Mouse (Mus musculus): ENCODE measurements around the gene Isy1. TPM values are rescaled to one million over a fixed set of nuclear protein-coding genes. Genes with fewer than 3 reads are reported as not detected.

The Isy1 gene
- polyA plus RNA-seq, 1 experiment from 2014 or later, result 21.4 TPM

GRCm38 (mm10) chr6:87841635-87842034, 3.0 kb upstream of the Isy1 start:
- Histone ChIP-seq H3K27ac (ENCODE audit: low read length) (no peak overlapping the region), H3K36me3 (ENCODE audit: insufficient read depth, low read length) (peaks cover 25% of the 10 kb centered on the region), H3K4me3 (ENCODE audit: low read depth, low read length) (no peak overlapping the region), H3K4me1 (ENCODE audit: insufficient read depth, low read depth, low read length) (no peaks in the 10 kb centered on the region), H3K9ac (replicated peaks; ENCODE audit: low read depth) (no peak overlapping the region), H3K9me3 (ENCODE audit: low read length) (no peaks in the 10 kb centered on the region), H3K4me2 (replicated peaks; ENCODE audit: low read depth, low read length) (no peak overlapping the region), H3K27me3 (replicated peaks; ENCODE audit: insufficient read depth, low read length) (no peaks in the 10 kb centered on the region)
- TF ChIP-seq EP300 (IDR thresholded peaks at IDR 0.05) (no peak), CTCF (IDR thresholded peaks at IDR 0.05) (no peak)
- 76% methylated on average over 8 of the region's 8 CpGs for WGBS
- DNase-seq (ENCODE audit: low spot score) (no peak), ATAC-seq (no peak)

DNA sequence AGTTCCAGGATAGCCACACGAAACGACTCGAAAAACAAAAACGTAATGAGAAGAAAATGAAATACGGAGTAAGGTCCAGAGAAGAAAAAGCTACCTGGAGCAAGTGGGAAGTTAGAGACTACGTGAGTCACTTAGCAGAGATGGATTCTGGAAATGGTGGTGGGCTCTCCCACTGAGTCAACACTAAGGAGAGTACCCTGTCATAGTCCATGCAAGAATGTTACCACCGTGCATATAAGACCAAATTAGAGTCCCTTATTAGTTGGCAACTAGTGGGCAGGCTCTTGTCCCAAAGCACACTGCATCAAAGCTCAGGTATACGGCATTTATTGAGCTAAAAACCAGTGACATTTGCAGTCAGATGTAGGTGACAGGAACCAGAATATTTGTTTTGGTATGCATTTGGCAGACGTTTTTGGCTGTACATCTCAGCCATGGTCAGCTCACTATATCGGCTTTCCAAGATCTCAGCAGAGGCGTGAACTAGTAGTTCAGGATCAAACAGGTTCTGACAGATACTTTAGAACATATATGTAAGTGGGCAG, 1.3 kb upstream of the Isy1 start:
- TF ChIP-seq CTCF (IDR thresholded peaks at IDR 0.05) (no peak), EP300 (IDR thresholded peaks at IDR 0.05) (no peak)
- Histone ChIP-seq H3K4me1 (ENCODE audit: insufficient read depth, low read depth, low read length) (no peaks in the 10 kb centered on the region), H3K9me3 (ENCODE audit: low read length) (no peaks in the 10 kb centered on the region), H3K9ac (replicated peaks; ENCODE audit: low read depth) (no peak overlapping the region), H3K27me3 (replicated peaks; ENCODE audit: insufficient read depth, low read length) (no peaks in the 10 kb centered on the region), H3K4me2 (replicated peaks; ENCODE audit: low read depth, low read length) (no peak overlapping the region), H3K36me3 (ENCODE audit: insufficient read depth, low read length) (peaks cover 19% of the 10 kb centered on the region), H3K4me3 (ENCODE audit: low read depth, low read length) (no peak overlapping the region), H3K27ac (ENCODE audit: low read length) (no peak overlapping the region)
- DNase-seq (ENCODE audit: low spot score) (no peak), ATAC-seq (no peak)
- 51% methylated on average over 11 of the region's 11 CpGs for WGBS

DNA sequence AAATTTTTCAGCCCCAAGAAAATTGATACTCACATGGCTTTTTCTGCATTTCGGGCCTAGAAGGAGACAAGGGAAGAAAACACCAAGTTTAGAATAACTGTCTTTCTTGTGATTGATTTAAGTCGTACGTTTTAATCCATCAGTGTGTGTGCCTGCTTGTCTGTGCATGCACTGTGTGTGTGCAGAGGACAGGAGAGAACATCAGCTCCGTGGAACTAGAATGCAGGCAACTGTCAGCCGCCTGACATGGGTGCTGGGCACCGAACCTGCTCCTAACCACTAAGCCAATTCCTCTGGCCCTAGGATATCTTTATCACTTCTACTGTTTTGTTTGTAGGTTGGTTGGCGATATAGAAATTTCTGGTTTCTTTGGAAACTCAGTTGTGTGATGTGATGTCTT, 2.9 kb downstream of the Isy1 start, which contains the start of gene Gm45140:
TSS of gene Gm45140 (minus strand) at position 101 of the 400 bp plus-strand sequence.
- Histone ChIP-seq H3K9me3 (ENCODE audit: low read length) (no peaks in the 10 kb centered on the region), H3K4me2 (replicated peaks; ENCODE audit: low read depth, low read length) (no peak within 1 kb of the TSS), H3K36me3 (ENCODE audit: insufficient read depth, low read length) (peaks cover 6% of the 10 kb centered on the region), H3K27me3 (replicated peaks; ENCODE audit: insufficient read depth, low read length) (no peaks in the 10 kb centered on the region), H3K9ac (replicated peaks; ENCODE audit: low read depth) (no peak within 1 kb of the TSS), H3K27ac (ENCODE audit: low read length) (no peak within 1 kb of the TSS), H3K4me1 (ENCODE audit: insufficient read depth, low read depth, low read length) (no peaks in the 10 kb centered on the region), H3K4me3 (ENCODE audit: low read depth, low read length) (no peak within 1 kb of the TSS)
- WGBS, result 89% methylated on average over 7 of the region's 7 CpGs
- ATAC-seq (no peak), DNase-seq (ENCODE audit: low spot score) (no peak)
- TF ChIP-seq EP300 (IDR thresholded peaks at IDR 0.05) (no peak), CTCF (IDR thresholded peaks at IDR 0.05) (no peak)

GRCm38 (mm10) chr6:87820366-87820765, 18.2 kb downstream of the Isy1 start:
- H3K9me3 ChIP-seq (ENCODE audit: low read length), result no peaks in the 10 kb centered on the region
- TF ChIP-seq EP300 (IDR thresholded peaks at IDR 0.05) (no peak), CTCF (IDR thresholded peaks at IDR 0.05) (no peak)
- ATAC-seq (no peak), DNase-seq (ENCODE audit: low spot score) (no peak)
- H3K27ac ChIP-seq (ENCODE audit: low read length), result no peak overlapping the region
- H3K27me3 ChIP-seq (replicated peaks; ENCODE audit: insufficient read depth, low read length), result no peaks in the 10 kb centered on the region
- H3K4me2 ChIP-seq (replicated peaks; ENCODE audit: low read depth, low read length), result no peak overlapping the region
- WGBS, result 100% methylated on average over 2 of the region's 2 CpGs
- no peak overlapping the region for H3K9ac ChIP-seq (replicated peaks; ENCODE audit: low read depth)
- peaks cover 35% of the 10 kb centered on the region for H3K36me3 ChIP-seq (ENCODE audit: insufficient read depth, low read length)
- H3K4me3 ChIP-seq (ENCODE audit: low read depth, low read length), result no peak overlapping the region
- H3K4me1 ChIP-seq (ENCODE audit: insufficient read depth, low read depth, low read length), result no peaks in the 10 kb centered on the region

DNA sequence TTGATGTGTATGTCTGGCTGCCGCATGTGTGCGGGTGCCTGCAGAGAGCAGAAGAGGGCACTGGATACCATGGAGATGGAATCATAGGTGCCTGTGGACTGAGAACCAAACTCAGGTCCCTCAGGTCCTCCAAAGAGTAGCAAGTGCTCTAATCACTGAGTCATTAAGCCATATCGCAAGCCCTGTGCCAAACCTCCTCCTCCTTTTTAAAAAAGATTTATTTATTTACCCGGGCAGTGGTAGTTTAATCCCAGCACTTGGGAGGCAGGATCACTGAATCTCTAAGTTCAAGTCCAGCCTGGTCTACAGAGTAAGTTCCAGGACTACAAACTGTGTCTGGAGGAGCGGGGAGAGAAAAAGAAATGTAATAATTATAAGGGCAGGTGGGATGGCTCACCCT, 24.1 kb downstream of the Isy1 start:
- no peaks in the 10 kb centered on the region for H3K27me3 ChIP-seq (replicated peaks; ENCODE audit: insufficient read depth, low read length)
- DNase-seq (ENCODE audit: low spot score) (no peak), ATAC-seq (no peak)
- H3K27ac ChIP-seq (ENCODE audit: low read length), result no peak overlapping the region
- 87% methylated on average over 5 of the region's 5 CpGs for WGBS
- TF ChIP-seq EP300 (IDR thresholded peaks at IDR 0.05), result no peak
- no peak for TF ChIP-seq CTCF (IDR thresholded peaks at IDR 0.05)
- H3K9ac ChIP-seq (replicated peaks; ENCODE audit: low read depth), result no peak overlapping the region
- H3K4me3 ChIP-seq (ENCODE audit: low read depth, low read length), result no peak overlapping the region
- H3K4me1 ChIP-seq (ENCODE audit: insufficient read depth, low read depth, low read length), result peaks cover 3% of the 10 kb centered on the region; the same call in 1 of the 2 replicates
- no peaks in the 10 kb centered on the region for H3K9me3 ChIP-seq (ENCODE audit: low read length)
- no peak overlapping the region for H3K4me2 ChIP-seq (replicated peaks; ENCODE audit: low read depth, low read length)
- H3K36me3 ChIP-seq (ENCODE audit: insufficient read depth, low read length), result peaks cover 22% of the 10 kb centered on the region; the same call in 1 of the 2 replicates

DNA sequence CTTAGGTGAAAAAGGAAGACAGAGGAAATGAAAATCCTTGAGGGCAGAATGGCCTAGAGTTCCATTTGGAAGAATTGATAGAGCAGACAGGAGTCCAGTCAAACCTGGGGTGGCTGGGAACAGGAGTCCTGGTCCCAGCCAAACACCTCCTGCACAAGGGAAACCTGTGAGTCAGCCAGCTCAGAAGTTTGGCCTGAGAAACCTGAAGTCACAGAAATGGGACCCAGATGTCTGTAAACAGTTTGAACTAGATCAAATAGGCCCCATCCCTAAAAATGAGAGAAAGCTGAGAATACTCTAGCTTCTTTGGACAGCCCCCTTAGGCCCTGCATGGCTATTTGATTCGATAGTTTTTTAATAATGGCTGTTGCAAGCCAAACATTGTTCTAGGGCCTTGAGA, 25.9 kb downstream of the Isy1 start:
- ATAC-seq, result no peak
- peak; percentile 9 for DNase-seq (ENCODE audit: low spot score)
- Histone ChIP-seq H3K27me3 (replicated peaks; ENCODE audit: insufficient read depth, low read length) (no peaks in the 10 kb centered on the region), H3K4me3 (ENCODE audit: low read depth, low read length) (peak overlapping the region; percentile 73; the same call in 1 of the 2 replicates), H3K4me2 (replicated peaks; ENCODE audit: low read depth, low read length) (peak overlapping the region; percentile 80), H3K9ac (replicated peaks; ENCODE audit: low read depth) (no peak overlapping the region; the same call in 1 of the 2 replicates), H3K27ac (ENCODE audit: low read length) (peak overlapping the region; percentile 95), H3K9me3 (ENCODE audit: low read length) (no peaks in the 10 kb centered on the region), H3K36me3 (ENCODE audit: insufficient read depth, low read length) (peaks cover 6% of the 10 kb centered on the region; the same call in 1 of the 2 replicates), H3K4me1 (ENCODE audit: insufficient read depth, low read depth, low read length) (peaks cover 6% of the 10 kb centered on the region; the same call in 1 of the 2 replicates)
- TF ChIP-seq EP300 (IDR thresholded peaks at IDR 0.05) (no peak), CTCF (IDR thresholded peaks at IDR 0.05) (no peak)
- 88% methylated on average over 1 of the region's 1 CpGs for WGBS
